Mouse (Mus musculus) limb, embryonic 14.5 days (tissue): Measurements from ENCODE around the gene Rnf4. TPM values are rescaled to one million over a fixed set of nuclear protein-coding genes. Genes with fewer than 3 reads are reported as not detected.

ENCODE experiments used
- ATAC-seq: fragments of 200-750 bp; cut with Nextera tagmentation; 2 replicates; pipeline ENCODE4 v1.8.0; 2017; ENCODE audit warnings: low read depth, moderate number of reproducible peaks, moderate TSS enrichment; ENCODE audit not compliant: low FRiP score
- DNase-seq: peaks from one replicate; pipeline ENCODE4 v3.0.0-alpha.2; 2015; ENCODE audit warnings: low spot score
- H3K27ac ChIP-seq: fragments of 300-500 bp; sonication (generic); replicated peaks from 2 replicates; pipeline ENCODE4 v1.5.1; 2014; ENCODE audit warnings: low read depth, mild to moderate bottlenecking, low read length, moderate library complexity, mixed read lengths
- H3K27me3 ChIP-seq: fragments of 300-500 bp; sonication (generic); 2 replicates; pipeline ENCODE4 v1.6.1; 2014; ENCODE audit warnings: low read length, mixed read lengths; ENCODE audit not compliant: control insufficient read depth, insufficient read depth
- H3K36me3 ChIP-seq: fragments of 300-500 bp; sonication (generic); 2 replicates; pipeline ENCODE4 v1.6.1; 2014; ENCODE audit warnings: mild to moderate bottlenecking, low read length, moderate library complexity, mixed read lengths; ENCODE audit not compliant: control insufficient read depth, insufficient read depth
- H3K4me1 ChIP-seq: fragments of 300-500 bp; sonication (generic); 2 replicates; pipeline ENCODE4 v1.6.1; 2014; ENCODE audit warnings: antibody characterized with exemption, low read length, mixed read lengths; ENCODE audit not compliant: control insufficient read depth, insufficient read depth
- H3K4me2 ChIP-seq: fragments of 300-500 bp; sonication (generic); replicated peaks from 2 replicates; pipeline ENCODE4 v1.6.1; 2014; ENCODE audit warnings: low read depth, mild to moderate bottlenecking, low read length, moderate library complexity; ENCODE audit not compliant: severe bottlenecking
- H3K4me3 ChIP-seq: fragments of 300-500 bp; sonication (generic); replicated peaks from 2 replicates; pipeline ENCODE4 v1.5.1; 2014; ENCODE audit warnings: low read length
- H3K9ac ChIP-seq: fragments of 300-500 bp; sonication (generic); 2 replicates; pipeline ENCODE4 v1.6.1; 2014; ENCODE audit warnings: mild to moderate bottlenecking, low read depth, low read length, moderate library complexity; ENCODE audit not compliant: severe bottlenecking
- H3K9me3 ChIP-seq: fragments of 300-500 bp; sonication (generic); 2 replicates; pipeline ENCODE4 v1.6.1; 2016; ENCODE audit warnings: low read length; ENCODE audit not compliant: control insufficient read depth
- POLR2A ChIP-seq: fragments of 200-500 bp; IDR thresholded peaks from 2 replicates; pipeline ENCODE4 v1.8.0; 2012; ENCODE audit warnings: inconsistent platforms, mild to moderate bottlenecking, moderate library complexity, borderline replicate concordance; ENCODE audit not compliant: insufficient read depth, insufficient read length; ENCODE audit errors: extremely low read depth
- WGBS: fragments of 180-500 bp; shearing (Covaris S2); extraction: QIAGEN DNeasy Blood & Tissue Kit; methylation state at CpG from one replicate; pipeline ENCODE4 v1.1.7; 2014; 5-methylcytosine and 5-hydroxymethylcytosine counted together
- polyA plus RNA-seq, 2 experiments: library from polyadenylated mRNA; depleted of rRNA in 1 of 2; stranded (reverse) in 1 of 2; unstranded in 1 of 2; fragments of >200 nt; fragmentation: Nextera tagmentation in 1 of 2; extraction: Ambion mirVana in 1 of 2; gene quantifications; 2 replicates each; pipeline versions ENCODE4 v1.2.1 to v1.2.3; 2012 to 2014

Rnf4 gene
- polyA plus RNA-seq, 2 experiments = 130 to 154 TPM

DNA sequence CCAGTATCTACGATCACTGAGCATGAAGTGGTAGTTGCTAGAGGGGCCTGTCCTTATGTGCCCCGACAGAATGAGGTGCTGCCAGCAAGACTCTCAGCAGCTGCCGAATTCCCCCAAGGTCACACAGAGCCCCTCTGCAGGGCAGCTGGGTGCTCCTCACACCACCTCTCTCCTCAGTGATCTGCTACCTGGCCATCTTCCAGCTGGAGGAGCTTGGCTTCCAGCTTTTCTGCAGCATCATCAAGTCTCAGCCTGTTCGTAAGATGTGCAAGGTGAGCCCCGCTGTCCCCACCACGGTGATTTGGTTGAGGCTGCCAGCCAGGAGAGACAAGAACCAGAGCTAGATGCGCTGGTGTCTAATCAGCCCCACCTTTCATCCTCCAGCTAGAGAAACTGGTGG is 33.7 kb upstream of the Rnf4 start:
- H3K27ac ChIP-seq = no peak overlapping the region
- ATAC-seq (no peak), DNase-seq (no peak)
- H3K4me3 ChIP-seq = no peak overlapping the region
- TF ChIP-seq POLR2A = no peak
- H3K36me3 ChIP-seq = no peaks in the 10 kb centered on the region
- WGBS = 72% methylated on average over 7 of the region's 7 CpGs
- no peak overlapping the region for H3K9ac ChIP-seq
- H3K4me2 ChIP-seq = no peak overlapping the region
- H3K4me1 ChIP-seq = no peaks in the 10 kb centered on the region
- no peaks in the 10 kb centered on the region for H3K27me3 ChIP-seq
- H3K9me3 ChIP-seq = no peaks in the 10 kb centered on the region

DNA sequence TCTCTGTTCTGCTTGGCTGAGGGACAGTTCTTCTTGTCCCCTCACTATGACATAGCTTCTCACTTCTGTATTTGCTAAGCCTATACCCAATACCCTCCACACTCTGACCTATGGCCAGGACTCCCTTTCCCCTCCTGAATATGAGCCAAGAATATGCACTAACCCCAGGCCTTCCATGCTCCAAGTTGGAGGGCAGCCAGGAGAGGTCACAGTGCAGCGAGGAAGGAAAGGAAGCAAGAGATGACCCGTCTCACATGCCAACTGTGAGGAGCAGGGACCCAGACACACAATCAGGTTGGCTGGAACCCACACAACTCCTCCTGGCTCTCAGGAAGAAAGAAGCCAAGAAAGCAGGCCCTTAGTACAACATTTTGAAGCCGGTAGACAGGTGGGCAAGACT is 27.1 kb upstream of the Rnf4 start:
- 66% methylated on average over 3 of the region's 3 CpGs for WGBS
- no peak for TF ChIP-seq POLR2A
- no peaks in the 10 kb centered on the region for H3K9me3 ChIP-seq
- H3K4me3 ChIP-seq = no peak overlapping the region
- H3K27ac ChIP-seq = no peak overlapping the region
- no peaks in the 10 kb centered on the region for H3K36me3 ChIP-seq
- no peaks in the 10 kb centered on the region for H3K27me3 ChIP-seq
- H3K9ac ChIP-seq = no peak overlapping the region
- H3K4me2 ChIP-seq = no peak overlapping the region
- H3K4me1 ChIP-seq = no peaks in the 10 kb centered on the region
- DNase-seq (no peak), ATAC-seq (no peak)

DNA sequence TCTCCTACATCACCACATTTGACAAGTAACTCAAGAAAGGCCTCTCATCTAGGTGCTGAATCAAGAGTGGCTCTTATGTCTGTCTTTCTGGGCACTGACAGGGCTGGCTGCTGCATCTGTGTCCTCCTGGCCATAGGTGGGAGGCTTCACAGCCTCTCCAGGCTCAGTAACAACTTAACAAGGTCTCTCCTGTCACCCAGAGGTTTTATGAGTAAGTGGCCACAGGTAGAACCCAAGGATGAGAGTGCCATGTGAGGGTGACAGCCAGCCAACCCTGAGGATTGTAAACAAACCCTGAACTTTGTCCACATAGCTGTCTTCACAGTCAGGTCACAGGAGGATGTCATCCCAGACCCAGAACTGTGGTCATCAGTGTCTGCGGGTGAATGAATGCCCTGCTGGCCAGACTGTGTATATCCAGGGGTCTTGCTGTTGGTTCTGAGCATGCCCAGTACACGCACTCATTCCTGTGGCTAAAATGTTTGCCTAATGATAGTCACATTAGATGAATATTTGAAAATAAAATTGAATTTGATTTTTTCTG is 16.5 kb upstream of the Rnf4 start:
- Histone ChIP-seq H3K27ac (no peak overlapping the region), H3K9ac (no peak overlapping the region), H3K9me3 (no peaks in the 10 kb centered on the region), H3K27me3 (no peaks in the 10 kb centered on the region), H3K4me2 (no peak overlapping the region), H3K36me3 (no peaks in the 10 kb centered on the region), H3K4me1 (no peaks in the 10 kb centered on the region), H3K4me3 (no peak overlapping the region)
- DNase-seq = no peak
- no peak for TF ChIP-seq POLR2A
- ATAC-seq = no peak
- 65% methylated on average over 2 of the region's 2 CpGs for WGBS

DNA sequence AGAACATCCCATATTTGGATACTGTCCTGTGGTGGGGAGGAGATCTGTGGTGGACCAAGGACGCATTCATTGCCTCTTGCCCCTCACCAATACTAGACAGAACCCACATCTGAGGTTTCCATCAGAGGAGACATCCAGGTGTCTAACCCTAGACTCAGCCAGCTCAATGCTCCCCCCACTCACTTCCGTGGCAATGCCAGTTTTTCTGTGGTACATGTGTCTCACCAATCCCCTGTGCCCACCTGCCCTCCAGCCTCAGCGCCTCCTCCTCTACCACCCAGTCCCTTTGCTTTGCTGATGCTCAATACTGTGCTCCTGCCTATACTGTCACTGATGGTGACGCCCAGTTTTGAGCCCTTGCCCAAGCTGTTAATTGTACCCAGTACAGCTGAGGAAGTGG is 14.9 kb upstream of the Rnf4 start:
- 85% methylated on average over 4 of the region's 4 CpGs for WGBS
- DNase-seq (no peak), ATAC-seq (no peak)
- H3K9ac ChIP-seq = no peak overlapping the region
- no peak overlapping the region for H3K4me3 ChIP-seq
- no peak overlapping the region for H3K27ac ChIP-seq
- H3K36me3 ChIP-seq = no peaks in the 10 kb centered on the region
- TF ChIP-seq POLR2A = no peak
- no peaks in the 10 kb centered on the region for H3K9me3 ChIP-seq
- H3K4me1 ChIP-seq = peaks cover 4% of the 10 kb centered on the region
- H3K4me2 ChIP-seq = no peak overlapping the region
- H3K27me3 ChIP-seq = no peaks in the 10 kb centered on the region

DNA sequence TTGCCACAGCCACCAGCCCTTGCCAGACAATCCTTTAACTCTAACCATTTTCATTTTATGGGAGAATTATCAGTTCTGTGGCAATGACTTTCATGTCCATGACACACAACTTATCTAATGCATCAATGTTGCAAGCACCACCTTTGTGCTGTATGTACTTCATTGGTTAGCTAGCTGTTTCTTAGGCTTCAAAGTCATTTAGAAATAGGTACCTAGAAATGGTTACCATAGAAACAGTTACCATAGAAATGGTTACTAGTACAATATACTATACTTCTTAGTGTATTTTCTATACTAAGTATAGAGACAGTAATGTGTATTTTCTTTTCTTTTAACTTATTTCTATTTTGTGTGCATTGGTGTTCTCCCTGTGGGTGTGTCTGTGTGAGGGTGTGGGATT is 10.8 kb upstream of the Rnf4 start:
- no peak for ATAC-seq
- H3K27me3 ChIP-seq = no peaks in the 10 kb centered on the region

More for the DNA sequence above, 10.8 kb upstream of the Rnf4 start:
- no peaks in the 10 kb centered on the region for H3K36me3 ChIP-seq
- no peaks in the 10 kb centered on the region for H3K9me3 ChIP-seq
- H3K4me1 ChIP-seq = peaks cover 16% of the 10 kb centered on the region
- H3K4me2 ChIP-seq = no peak overlapping the region
- no peak overlapping the region for H3K4me3 ChIP-seq
- no peak overlapping the region for H3K27ac ChIP-seq
- H3K9ac ChIP-seq = no peak overlapping the region
- DNase-seq = no peak
- no peak for TF ChIP-seq POLR2A
